ENCODE assay signal across 8 mouse cellular contexts in the genomic region with DNA sequence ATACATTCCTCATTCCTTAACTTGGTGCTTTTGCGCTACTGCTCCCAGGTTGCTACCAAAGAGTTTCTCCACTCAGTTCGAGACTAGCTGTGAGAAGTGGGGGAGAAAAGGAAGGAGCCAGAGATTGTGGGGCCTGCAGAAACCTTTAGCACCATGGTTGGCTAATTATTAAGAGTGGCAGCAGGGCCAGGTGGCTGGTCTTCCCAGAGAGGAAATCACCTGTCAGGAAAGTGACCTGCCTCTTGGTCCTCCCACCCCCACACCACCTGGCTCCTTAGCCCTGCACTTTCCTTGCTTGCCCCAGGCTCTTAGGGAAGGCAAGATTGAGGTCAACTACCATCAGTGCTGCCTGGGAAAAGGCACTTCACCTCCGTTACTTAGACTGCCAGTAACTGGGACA. TPM values are rescaled to one million over a fixed set of nuclear protein-coding genes. Genes with fewer than 3 reads are reported as not detected.
A peak's percentile ranks its signal among the peaks of the same experiment; 100 is the strongest.
DNase-seq lines count a peak whose midpoint lies in the region; ATAC-seq and TF ChIP-seq lines count a peak whose summit lies in the region.

No protein-coding gene starts in this region.

- no peaks in the 10 kb centered on the region for H3K4me1 ChIP-seq in heart, embryonic 11.5 days (ENCODE audit: control insufficient read depth, insufficient read depth, low read length)
- H3K4me1 ChIP-seq in ES-Bruce4 (ENCODE audit: control insufficient read depth, insufficient read depth, low read length): no peaks in the 10 kb centered on the region
- H3K4me1 ChIP-seq in forebrain, embryonic 14.5 days (ENCODE audit: control insufficient read depth, insufficient read depth, low read length): 0 out of 2 replicates have a peak, but pooled peaks cover 4% of the 10 kb centered on the region
- peaks cover 0 to 2% of the 10 kb centered on the region in 2 experiments; a peak in 1 of 4 replicates for H3K4me1 ChIP-seq in liver, embryonic 14.5 days (replicated peaks; ENCODE audit: control insufficient read depth in 2 of 2, insufficient read depth in 2 of 2, low read length in 1 of 2)

- no peak for DNase-seq in heart, postnatal 36 days
- no peak for DNase-seq in forebrain, embryonic 14.5 days (ENCODE audit: low spot score)
- DNase-seq in liver, embryonic 14.5 days (ENCODE audit: low read depth in 3 of 3, low spot score in 3 of 3): no peak
- no peak for DNase-seq in embryo, embryonic 9.5 days (ENCODE audit: extremely low spot score)
- no peak for DNase-seq in testis, postnatal 10 days (ENCODE audit: low spot score)
- no peak for DNase-seq in left cerebral cortex, adult 8-10 months (ENCODE audit: low spot score in 2 of 2)

- no peak for TF ChIP-seq POLR2A in ES-Bruce4 (IDR thresholded peaks at IDR 0.05; ENCODE audit: insufficient read depth, low read length)

- peak overlapping the region; percentile 62 for H3K4me2 ChIP-seq in heart, embryonic 11.5 days
- H3K4me2 ChIP-seq in forebrain, embryonic 14.5 days (ENCODE audit: low read length): peak overlapping the region; percentile 57
- peak overlapping the region; percentile 65 for H3K4me2 ChIP-seq in liver, embryonic 14.5 days (ENCODE audit: low read depth)

- intact Hi-C loops in heart, postnatal 36 days (cut with DNase I): loop anchor here (10.0 kb wide), 2 partner anchors 280 to 420 kb away; a partner anchor contains a TSS

- no peak for TF ChIP-seq CTCF in ES-Bruce4 (IDR thresholded peaks at IDR 0.05; ENCODE audit: low read depth, low read length)
- TF ChIP-seq CTCF in liver, embryonic 14.5 days (IDR thresholded peaks at IDR 0.05; ENCODE audit: low read depth): no peak

- no peak for TF ChIP-seq EP300 in ES-Bruce4 (IDR thresholded peaks at IDR 0.05; ENCODE audit: insufficient read depth, low read depth, low read length)
- TF ChIP-seq EP300 in liver, embryonic 14.5 days (IDR thresholded peaks at IDR 0.05; ENCODE audit: low read depth): no peak

- no peaks in the 10 kb centered on the region for H3K9me3 ChIP-seq in heart, embryonic 11.5 days (replicated peaks; ENCODE audit: control insufficient read depth, low read length)
- H3K9me3 ChIP-seq in ES-Bruce4 (replicated peaks; ENCODE audit: control insufficient read depth, insufficient read depth, low read length, poor library complexity, severe bottlenecking): no peaks in the 10 kb centered on the region
- no peaks in the 10 kb centered on the region for H3K9me3 ChIP-seq in forebrain, embryonic 14.5 days (replicated peaks; ENCODE audit: control insufficient read depth, low read length)
- no peaks in the 10 kb centered on the region for H3K9me3 ChIP-seq in liver, embryonic 14.5 days (ENCODE audit: control insufficient read depth, low read length)

- H3K27me3 ChIP-seq in heart, embryonic 11.5 days (ENCODE audit: control insufficient read depth, insufficient read depth, low read length): no peaks in the 10 kb centered on the region
- no peaks in the 10 kb centered on the region for H3K27me3 ChIP-seq in ES-Bruce4 (ENCODE audit: control insufficient read depth, insufficient read depth, low read length, poor library complexity, severe bottlenecking)
- H3K27me3 ChIP-seq in forebrain, embryonic 14.5 days (replicated peaks; ENCODE audit: control insufficient read depth, insufficient read depth, low read length): no peaks in the 10 kb centered on the region
- no peaks in the 10 kb centered on the region for H3K27me3 ChIP-seq in liver, embryonic 14.5 days (ENCODE audit: control insufficient read depth, insufficient read depth, low read length)

- H3K9ac ChIP-seq in heart, embryonic 11.5 days (ENCODE audit: low read depth, low read length): peak overlapping the region; percentile 54
- peak overlapping the region; percentile 54 for H3K9ac ChIP-seq in ES-Bruce4 (ENCODE audit: low read depth, poor library complexity, severe bottlenecking)
- peak overlapping the region; percentile 25; the same call in 1 of the 2 replicates for H3K9ac ChIP-seq in forebrain, embryonic 14.5 days (ENCODE audit: low read length)
- peak overlapping the region; percentile 40; the same call in 1 of the 2 replicates for H3K9ac ChIP-seq in liver, embryonic 14.5 days (replicated peaks)

- peak overlapping the region; percentile 2; the same call in 1 of the 2 replicates for H3K27ac ChIP-seq in heart, embryonic 11.5 days (ENCODE audit: low read depth, low read length)
- peak overlapping the region; percentile 12; the same call in 1 of the 2 replicates for H3K27ac ChIP-seq in ES-Bruce4 (ENCODE audit: insufficient read depth, low read length)
- no peak overlapping the region for H3K27ac ChIP-seq in forebrain, embryonic 14.5 days (ENCODE audit: low read depth, low read length)
- H3K27ac ChIP-seq in liver, embryonic 14.5 days: no peak overlapping the region

- no peaks in the 10 kb centered on the region for H3K36me3 ChIP-seq in heart, embryonic 11.5 days (ENCODE audit: control insufficient read depth, insufficient read depth, low read length)
- no peaks in the 10 kb centered on the region for H3K36me3 ChIP-seq in ES-Bruce4 (ENCODE audit: control insufficient read depth, insufficient read depth, low read length, poor library complexity, severe bottlenecking)
- no peaks in the 10 kb centered on the region for H3K36me3 ChIP-seq in forebrain, embryonic 14.5 days (ENCODE audit: control insufficient read depth, insufficient read depth, low read length)
- H3K36me3 ChIP-seq in liver, embryonic 14.5 days (replicated peaks; ENCODE audit: control insufficient read depth, insufficient read depth, low read depth): no peaks in the 10 kb centered on the region

- WGBS in heart, embryonic 11.5 days (ENCODE audit: insufficient replicate concordance): 33% methylated on average over 3 of the region's 3 CpGs
- WGBS in forebrain, embryonic 14.5 days: 56% methylated on average over 3 of the region's 3 CpGs
- WGBS in liver, embryonic 14.5 days (ENCODE audit: insufficient replicate concordance): 25% methylated on average over 3 of the region's 3 CpGs

- H3K4me3 ChIP-seq in heart, embryonic 11.5 days (ENCODE audit: low read depth, low read length): peak overlapping the region; percentile 67
- peak overlapping the region; percentile 95 for H3K4me3 ChIP-seq in ES-Bruce4 (ENCODE audit: low read depth, low read length)
- H3K4me3 ChIP-seq in forebrain, embryonic 14.5 days (ENCODE audit: low read depth, low read length): peak overlapping the region; percentile 50
- H3K4me3 ChIP-seq in liver, embryonic 14.5 days (ENCODE audit: insufficient read depth in 1 of 2, low read depth in 2 of 2, low read length in 2 of 2): peak overlapping the region; percentile 63

- ATAC-seq in heart, embryonic 11.5 days (replicated peaks; ENCODE audit: insufficient number of reproducible peaks, low FRiP score, low TSS enrichment): no peak
- no peak for ATAC-seq in forebrain, embryonic 14.5 days
- no peak for ATAC-seq in liver, embryonic 14.5 days (ENCODE audit: insufficient read depth)

RNA-seq across cellular contexts. Expression of a gene that starts 0.5 kb away (rescaled TPM):
- polyA plus RNA-seq in heart, embryonic 11.5 days (2014; fragmentation: Nextera tagmentation; extraction: Ambion mirVana): 6.5 and 7.8 TPM in 2 replicates
- 1 to 10 TPM; 4.6 to 6.5 TPM for total RNA-seq in heart, postnatal 36 days (2021)
- 10.9 and 11.2 TPM in 2 replicates for polyA plus RNA-seq in ES-Bruce4 (2011; ENCODE audit: insufficient read depth, insufficient read length, low read depth, missing spikeins)
- 6.9 and 9.4 TPM in 2 replicates for polyA plus RNA-seq in forebrain, embryonic 14.5 days (2014; fragmentation: Nextera tagmentation; extraction: Ambion mirVana)
- 0.98 and 1.2 TPM in 2 replicates for polyA plus RNA-seq in liver, embryonic 14.5 days (2012; rRNA removed)
- 1.3 and 1.5 TPM in 2 replicates for polyA plus RNA-seq in liver, embryonic 14.5 days (2014; fragmentation: Nextera tagmentation; extraction: Ambion mirVana)
- 1 to 10 TPM; 5.5 to 7.2 (median 5.9) TPM for total RNA-seq in left cerebral cortex, adult 8-10 months (2022)

Comparison
In these comparisons a context has a peak if more than half of its experiments do, and no peak if none do; other contexts are left out.
1. H3K27ac ChIP-seq: peak in heart, embryonic 11.5 days (single experiment) and ES-Bruce4 (single experiment); none in forebrain, embryonic 14.5 days (single experiment) and liver, embryonic 14.5 days (single experiment).
2. Peak in every context shown above with its lines, with median percentiles within 50 percentile points of each other: H3K4me2 ChIP-seq, H3K4me3 ChIP-seq and H3K9ac ChIP-seq.